Mouse (Mus musculus) neural tube, embryonic 11.5 days (tissue): ENCODE data around the gene Npat. TPM values are rescaled to one million over a fixed set of nuclear protein-coding genes. Genes with fewer than 3 reads are reported as not detected.

Source experiments
- ATAC-seq: fragments of 200-750 bp; cut with Nextera tagmentation; 2 replicates; pipeline ENCODE4 v1.8.0; 2017; ENCODE audit warnings: moderate number of reproducible peaks, mild to moderate bottlenecking, moderate TSS enrichment, moderate library complexity; ENCODE audit not compliant: insufficient read depth, low FRiP score, low TSS enrichment
- DNase-seq: peaks from one replicate; pipeline ENCODE4 v3.0.0-alpha.2; 2015; ENCODE audit warnings: low spot score
- H3K27ac ChIP-seq: fragments of 300-500 bp; sonication (generic); 2 replicates; pipeline ENCODE4 v1.5.1; 2014; ENCODE audit warnings: low read depth, mild to moderate bottlenecking, low read length
- H3K27me3 ChIP-seq: fragments of 300-500 bp; sonication (generic); 2 replicates; pipeline ENCODE4 v1.6.1; 2014; ENCODE audit warnings: mild to moderate bottlenecking, low read length, mixed read lengths; ENCODE audit not compliant: control insufficient read depth, insufficient read depth
- H3K36me3 ChIP-seq: fragments of 300-500 bp; sonication (generic); 2 replicates; pipeline ENCODE4 v1.6.1; 2014; ENCODE audit warnings: mild to moderate bottlenecking, low read length, moderate library complexity, mixed read lengths; ENCODE audit not compliant: control insufficient read depth, insufficient read depth
- H3K4me1 ChIP-seq: fragments of 300-500 bp; sonication (generic); 2 replicates; pipeline ENCODE4 v1.6.1; 2014; ENCODE audit warnings: low read length, mixed read lengths; ENCODE audit not compliant: control insufficient read depth, insufficient read depth
- H3K4me2 ChIP-seq: fragments of 300-500 bp; sonication (generic); 2 replicates; pipeline ENCODE4 v1.6.1; 2014; ENCODE audit warnings: low read depth, mild to moderate bottlenecking, moderate library complexity
- H3K4me3 ChIP-seq: fragments of 300-500 bp; sonication (generic); 2 replicates; pipeline ENCODE4 v1.5.1; 2014; ENCODE audit warnings: low read depth, low read length
- H3K9ac ChIP-seq: fragments of 300-500 bp; sonication (generic); 2 replicates; pipeline ENCODE4 v1.6.1; 2014; ENCODE audit warnings: mild to moderate bottlenecking, low read length
- H3K9me3 ChIP-seq: fragments of 300-500 bp; sonication (generic); 2 replicates; pipeline ENCODE4 v1.6.1; 2016; ENCODE audit warnings: low read length; ENCODE audit not compliant: control insufficient read depth
- WGBS: fragments of 180-500 bp; shearing (Covaris S2); extraction: QIAGEN DNeasy Blood & Tissue Kit; methylation state at CpG from one replicate; pipeline ENCODE4 v1.1.7; 2014; 5-methylcytosine and 5-hydroxymethylcytosine counted together
- polyA plus RNA-seq: library from polyadenylated mRNA; unstranded; fragments of >200 nt; fragmentation: Nextera tagmentation; extraction: Ambion mirVana; gene quantifications from 2 replicates; pipeline ENCODE4 v1.2.1, GENCODE M21; 2014

Npat gene
- polyA plus RNA-seq, 1 experiment from 2014 or later = 22.8 TPM

- WGBS = 97% methylated on average over 5 of the region's 5 CpGs
- Histone ChIP-seq H3K27ac (no peak overlapping the region), H3K4me1 (no peaks in the 10 kb centered on the region), H3K36me3 (no peaks in the 10 kb centered on the region), H3K9ac (no peak overlapping the region), H3K4me2 (no peak overlapping the region), H3K27me3 (no peaks in the 10 kb centered on the region), H3K4me3 (no peak overlapping the region), H3K9me3 (no peaks in the 10 kb centered on the region)
- ATAC-seq (no peak), DNase-seq (no peak)
Observed at GRCm38 (mm10) chr9:53604954-53605353, 68.1 kb downstream of the Npat start.

- 95% methylated on average over 3 of the region's 3 CpGs for WGBS
- Histone ChIP-seq H3K27me3 (no peaks in the 10 kb centered on the region), H3K36me3 (no peaks in the 10 kb centered on the region), H3K4me1 (no peaks in the 10 kb centered on the region), H3K9me3 (no peaks in the 10 kb centered on the region), H3K4me3 (no peak overlapping the region), H3K4me2 (no peak overlapping the region), H3K27ac (no peak overlapping the region), H3K9ac (no peak overlapping the region)
- ATAC-seq (no peak), DNase-seq (no peak)
Observed at GRCm38 (mm10) chr9:53607192-53607591, 70.3 kb downstream of the Npat start.

GRCm38 (mm10) chr9:53607816-53608215, 71.0 kb downstream of the Npat start:
- ATAC-seq = no peak
- Histone ChIP-seq H3K36me3 (no peaks in the 10 kb centered on the region), H3K27ac (no peak overlapping the region), H3K9me3 (no peaks in the 10 kb centered on the region), H3K9ac (no peak overlapping the region), H3K27me3 (no peaks in the 10 kb centered on the region), H3K4me3 (no peak overlapping the region), H3K4me1 (no peaks in the 10 kb centered on the region), H3K4me2 (no peak overlapping the region)
- 88% methylated on average over 4 of the region's 4 CpGs for WGBS
- DNase-seq = no peak

GRCm38 (mm10) chr9:53609306-53609967, 72.6 kb downstream of the Npat start:
- Histone ChIP-seq H3K9me3 (no peaks in the 10 kb centered on the region), H3K4me2 (peak overlapping the region; percentile 85), H3K4me1 (no peaks in the 10 kb centered on the region), H3K27ac (no peak overlapping the region), H3K27me3 (no peaks in the 10 kb centered on the region), H3K36me3 (no peaks in the 10 kb centered on the region), H3K9ac (peak overlapping the region; percentile 70), H3K4me3 (peak overlapping the region; percentile 54)
- 83% methylated on average over 12 of the region's 12 CpGs for WGBS
- DNase-seq (no peak), ATAC-seq (no peak)

GRCm38 (mm10) chr9:53609968-53610781, 73.3 kb downstream of the Npat start, which contains the start of gene Acat1:
Gene Acat1, minus strand, starts transcription at chr9:53610382.
- Histone ChIP-seq H3K27ac (no peak within 1 kb of the TSS), H3K36me3 (no peaks in the 10 kb centered on the region)

GRCm38 (mm10) chr9:53614286-53614685, 77.4 kb downstream of the Npat start:
- DNase-seq (no peak), ATAC-seq (no peak)
- 88% methylated on average over 4 of the region's 4 CpGs for WGBS
- 0 out of 2 replicates have a peak, but pooled peaks cover 2% of the 10 kb centered on the region for H3K36me3 ChIP-seq
- no peak overlapping the region for H3K4me2 ChIP-seq
- H3K9me3 ChIP-seq = no peaks in the 10 kb centered on the region
- H3K9ac ChIP-seq = no peak overlapping the region
- no peaks in the 10 kb centered on the region for H3K4me1 ChIP-seq
- no peak overlapping the region for H3K27ac ChIP-seq
- H3K27me3 ChIP-seq = no peaks in the 10 kb centered on the region
- no peak overlapping the region for H3K4me3 ChIP-seq

More at GRCm38 (mm10) chr9:53609968-53610781, 73.3 kb downstream of the Npat start, which contains the start of gene Acat1:
- peak; percentile 91 for DNase-seq
- H3K4me1 ChIP-seq = no peaks in the 10 kb centered on the region
- H3K4me3 ChIP-seq = peak within 1 kb of the TSS; percentile 54
- no peaks in the 10 kb centered on the region for H3K9me3 ChIP-seq
- ATAC-seq = peak; percentile 99
- H3K9ac ChIP-seq = peak within 1 kb of the TSS; percentile 70
- WGBS = 6% methylated on average over 51 of the region's 52 CpGs
- peak within 1 kb of the TSS; percentile 85 for H3K4me2 ChIP-seq
- H3K27me3 ChIP-seq = no peaks in the 10 kb centered on the region

GRCm38 (mm10) chr9:53615246-53615645, 78.4 kb downstream of the Npat start:
- Histone ChIP-seq H3K9ac (no peak overlapping the region), H3K4me1 (no peaks in the 10 kb centered on the region), H3K36me3 (0 out of 2 replicates have a peak, but pooled peaks cover 4% of the 10 kb centered on the region), H3K9me3 (no peaks in the 10 kb centered on the region), H3K27ac (no peak overlapping the region), H3K27me3 (no peaks in the 10 kb centered on the region), H3K4me3 (no peak overlapping the region), H3K4me2 (no peak overlapping the region)
- ATAC-seq = no peak
- 89% methylated on average over 8 of the region's 8 CpGs for WGBS
- no peak for DNase-seq
